Mouse (Mus musculus) heart, embryonic 12.5 days (tissue): ENCODE data around the gene St7. TPM values are rescaled to one million over a fixed set of nuclear protein-coding genes. Genes with fewer than 3 reads are reported as not detected.
A peak's percentile ranks its signal among the peaks of the same experiment; 100 is the strongest.

Experiments
- ATAC-seq: fragments of 200-750 bp; cut with Nextera tagmentation; 2 replicates; pipeline ENCODE4 v1.8.0; 2017; ENCODE audit warnings: moderate TSS enrichment, moderate library complexity; ENCODE audit not compliant: insufficient number of reproducible peaks, low FRiP score
- H3K27ac ChIP-seq: fragments of 300-500 bp; sonication (generic); 2 replicates; pipeline ENCODE4 v1.5.1; 2016; ENCODE audit warnings: mild to moderate bottlenecking, moderate library complexity; ENCODE audit not compliant: poor library complexity, severe bottlenecking
- H3K27me3 ChIP-seq: fragments of 300-500 bp; sonication (generic); replicated peaks from 2 replicates; pipeline ENCODE4 v1.6.1; 2016; ENCODE audit warnings: mild to moderate bottlenecking, moderate library complexity
- H3K36me3 ChIP-seq: fragments of 300-500 bp; sonication (generic); 2 replicates; pipeline ENCODE4 v1.6.1; 2016; ENCODE audit warnings: mild to moderate bottlenecking, moderate library complexity
- H3K4me1 ChIP-seq: fragments of 300-500 bp; sonication (generic); replicated peaks from 2 replicates; pipeline ENCODE4 v1.6.1; 2016; ENCODE audit warnings: mild to moderate bottlenecking
- H3K4me2 ChIP-seq: fragments of 300-500 bp; sonication (generic); 2 replicates; pipeline ENCODE4 v1.6.1; 2016; ENCODE audit warnings: mild to moderate bottlenecking, moderate library complexity
- H3K4me3 ChIP-seq: fragments of 300-500 bp; sonication (generic); 2 replicates; pipeline ENCODE4 v1.5.1; 2016; ENCODE audit warnings: mild to moderate bottlenecking
- H3K9ac ChIP-seq: fragments of 300-500 bp; sonication (generic); 2 replicates; pipeline ENCODE4 v1.6.1; 2016; ENCODE audit warnings: mild to moderate bottlenecking, moderate library complexity
- H3K9me3 ChIP-seq: fragments of 300-500 bp; sonication (generic); replicated peaks from 2 replicates; pipeline ENCODE4 v1.6.1; 2016; ENCODE audit warnings: mild to moderate bottlenecking, moderate library complexity
- WGBS: fragments of 180-500 bp; shearing (Covaris S2); methylation state at CpG from one replicate; pipeline ENCODE4 v1.1.7; 2016; 5-methylcytosine and 5-hydroxymethylcytosine counted together
- polyA plus RNA-seq: library from polyadenylated mRNA; unstranded; fragments of >200 nt; fragmentation: Nextera tagmentation; extraction: Ambion mirVana; gene quantifications from 2 replicates; pipeline ENCODE4 v1.2.1, GENCODE M21; 2016

Gene St7
- polyA plus RNA-seq, 1 experiment from 2014 or later: 29.6 TPM

GRCm38 (mm10) chr6:17742209-17742608 lies 49.5 kb downstream of the St7 start:
- no peak overlapping the region for H3K4me3 ChIP-seq
- H3K27ac ChIP-seq: peak overlapping the region; percentile 46
- H3K9ac ChIP-seq: no peak overlapping the region
- H3K4me2 ChIP-seq: no peak overlapping the region
- no peaks in the 10 kb centered on the region for H3K27me3 ChIP-seq
- no peak for ATAC-seq
- no peaks in the 10 kb centered on the region for H3K9me3 ChIP-seq
- H3K36me3 ChIP-seq: no peaks in the 10 kb centered on the region
- WGBS: 85% methylated on average over 4 of the region's 4 CpGs
- H3K4me1 ChIP-seq: peaks cover 30% of the 10 kb centered on the region

GRCm38 (mm10) chr6:17743325-17743724 lies 50.6 kb downstream of the St7 start:
- H3K9ac ChIP-seq: no peak overlapping the region; the same call in 1 of the 2 replicates
- no peak overlapping the region for H3K4me3 ChIP-seq
- H3K4me1 ChIP-seq: peaks cover 24% of the 10 kb centered on the region
- no peaks in the 10 kb centered on the region for H3K36me3 ChIP-seq
- peak overlapping the region; percentile 77 for H3K27ac ChIP-seq
- no peaks in the 10 kb centered on the region for H3K9me3 ChIP-seq
- WGBS: 17% methylated on average over 4 of the region's 4 CpGs
- ATAC-seq: peak; percentile 95
- H3K4me2 ChIP-seq: no peak overlapping the region
- H3K27me3 ChIP-seq: no peaks in the 10 kb centered on the region

- H3K27me3 ChIP-seq: no peaks in the 10 kb centered on the region
- no peaks in the 10 kb centered on the region for H3K36me3 ChIP-seq
- H3K9ac ChIP-seq: no peak overlapping the region
- 87% methylated on average over 13 of the region's 13 CpGs for WGBS
- no peak overlapping the region for H3K4me2 ChIP-seq
- peaks cover 19% of the 10 kb centered on the region for H3K4me1 ChIP-seq
- no peak overlapping the region for H3K4me3 ChIP-seq
- no peaks in the 10 kb centered on the region for H3K9me3 ChIP-seq
- H3K27ac ChIP-seq: no peak overlapping the region
- no peak for ATAC-seq
These were observed 55.0 kb downstream of the St7 start for GRCm38 (mm10) chr6:17747724-17748123.

- H3K36me3 ChIP-seq: no peaks in the 10 kb centered on the region
- H3K27ac ChIP-seq: peak overlapping the region; percentile 91
- WGBS: 3% methylated on average over 18 of the region's 18 CpGs
- peak overlapping the region; percentile 82 for H3K9ac ChIP-seq
- peak; percentile 98 for ATAC-seq
- H3K4me2 ChIP-seq: peak overlapping the region; percentile 79
- H3K9me3 ChIP-seq: no peaks in the 10 kb centered on the region
- peaks cover 13% of the 10 kb centered on the region for H3K4me1 ChIP-seq
- peak overlapping the region; percentile 61 for H3K4me3 ChIP-seq
- H3K27me3 ChIP-seq: no peaks in the 10 kb centered on the region
These were observed 56.3 kb downstream of the St7 start for GRCm38 (mm10) chr6:17748866-17749582.

- H3K27ac ChIP-seq: peak overlapping the region; percentile 91
- peak overlapping the region; percentile 79 for H3K4me2 ChIP-seq
- H3K27me3 ChIP-seq: no peaks in the 10 kb centered on the region
- H3K4me1 ChIP-seq: peaks cover 17% of the 10 kb centered on the region
- H3K9ac ChIP-seq: peak overlapping the region; percentile 82
- H3K4me3 ChIP-seq: peak overlapping the region; percentile 61
- 37% methylated on average over 3 of the region's 3 CpGs for WGBS
- no peaks in the 10 kb centered on the region for H3K9me3 ChIP-seq
- ATAC-seq: no peak
- H3K36me3 ChIP-seq: no peaks in the 10 kb centered on the region
These were observed 56.9 kb downstream of the St7 start for GRCm38 (mm10) chr6:17749596-17749995.

- Histone ChIP-seq H3K4me1 (peaks cover 17% of the 10 kb centered on the region), H3K36me3 (no peaks in the 10 kb centered on the region), H3K4me2 (peak overlapping the region; percentile 79), H3K4me3 (peak overlapping the region; percentile 61), H3K9ac (peak overlapping the region; percentile 74), H3K27ac (peak overlapping the region; percentile 60; the same call in 1 of the 2 replicates), H3K9me3 (no peaks in the 10 kb centered on the region), H3K27me3 (no peaks in the 10 kb centered on the region)
- no peak for ATAC-seq
- 47% methylated on average over 9 of the region's 9 CpGs for WGBS
These were observed 57.4 kb downstream of the St7 start for GRCm38 (mm10) chr6:17750041-17750660.

GRCm38 (mm10) chr6:17750957-17751356 lies 58.2 kb downstream of the St7 start:
- ATAC-seq: no peak
- H3K36me3 ChIP-seq: no peaks in the 10 kb centered on the region
- WGBS: 51% methylated on average over 6 of the region's 6 CpGs
- no peaks in the 10 kb centered on the region for H3K9me3 ChIP-seq
- H3K4me3 ChIP-seq: peak overlapping the region; percentile 61; the same call in 1 of the 2 replicates
- peak overlapping the region; percentile 36 for H3K4me2 ChIP-seq
- no peak overlapping the region for H3K27ac ChIP-seq
- H3K9ac ChIP-seq: no peak overlapping the region
- H3K27me3 ChIP-seq: no peaks in the 10 kb centered on the region
- peaks cover 22% of the 10 kb centered on the region for H3K4me1 ChIP-seq

- 0 out of 2 replicates have a peak, but pooled peaks have one; percentile 33 for ATAC-seq
- Histone ChIP-seq H3K27ac (peak overlapping the region; percentile 66), H3K4me1 (peaks cover 33% of the 10 kb centered on the region), H3K4me2 (peak overlapping the region; percentile 39; the same call in 1 of the 2 replicates), H3K4me3 (no peak overlapping the region), H3K9ac (no peak overlapping the region), H3K27me3 (no peaks in the 10 kb centered on the region), H3K9me3 (no peaks in the 10 kb centered on the region), H3K36me3 (no peaks in the 10 kb centered on the region)
- 42% methylated on average over 6 of the region's 6 CpGs for WGBS
These were observed 63.2 kb downstream of the St7 start for GRCm38 (mm10) chr6:17755902-17756301.

GRCm38 (mm10) chr6:17758568-17758967 lies 65.8 kb downstream of the St7 start:
- H3K4me3 ChIP-seq: no peak overlapping the region
- no peaks in the 10 kb centered on the region for H3K36me3 ChIP-seq
- no peaks in the 10 kb centered on the region for H3K27me3 ChIP-seq
- no peaks in the 10 kb centered on the region for H3K9me3 ChIP-seq
- H3K4me2 ChIP-seq: no peak overlapping the region
- no peak overlapping the region for H3K27ac ChIP-seq
- H3K4me1 ChIP-seq: peaks cover 39% of the 10 kb centered on the region
- no peak overlapping the region for H3K9ac ChIP-seq
- WGBS: 86% methylated on average over 4 of the region's 4 CpGs
- ATAC-seq: no peak

- WGBS: 57% methylated on average over 9 of the region's 9 CpGs
- no peak overlapping the region for H3K4me2 ChIP-seq
- H3K27me3 ChIP-seq: no peaks in the 10 kb centered on the region
- peak; percentile 74 for ATAC-seq
- peak overlapping the region; percentile 46 for H3K27ac ChIP-seq
- no peaks in the 10 kb centered on the region for H3K36me3 ChIP-seq
- H3K4me3 ChIP-seq: no peak overlapping the region
- no peaks in the 10 kb centered on the region for H3K9me3 ChIP-seq
- peaks cover 42% of the 10 kb centered on the region for H3K4me1 ChIP-seq
- H3K9ac ChIP-seq: no peak overlapping the region
These were observed 71.4 kb downstream of the St7 start for GRCm38 (mm10) chr6:17763963-17764659.

- peaks cover 42% of the 10 kb centered on the region for H3K4me1 ChIP-seq
- no peaks in the 10 kb centered on the region for H3K36me3 ChIP-seq
- H3K4me2 ChIP-seq: no peak overlapping the region
- 79% methylated on average over 2 of the region's 2 CpGs for WGBS
- no peak overlapping the region for H3K9ac ChIP-seq
- no peak for ATAC-seq
- no peaks in the 10 kb centered on the region for H3K9me3 ChIP-seq
- H3K27me3 ChIP-seq: no peaks in the 10 kb centered on the region
- no peak overlapping the region for H3K4me3 ChIP-seq
- H3K27ac ChIP-seq: peak overlapping the region; percentile 46
These were observed 71.9 kb downstream of the St7 start for GRCm38 (mm10) chr6:17764660-17764998.
